ENCODE assay signal across 9 mouse cellular contexts in the genomic region with DNA sequence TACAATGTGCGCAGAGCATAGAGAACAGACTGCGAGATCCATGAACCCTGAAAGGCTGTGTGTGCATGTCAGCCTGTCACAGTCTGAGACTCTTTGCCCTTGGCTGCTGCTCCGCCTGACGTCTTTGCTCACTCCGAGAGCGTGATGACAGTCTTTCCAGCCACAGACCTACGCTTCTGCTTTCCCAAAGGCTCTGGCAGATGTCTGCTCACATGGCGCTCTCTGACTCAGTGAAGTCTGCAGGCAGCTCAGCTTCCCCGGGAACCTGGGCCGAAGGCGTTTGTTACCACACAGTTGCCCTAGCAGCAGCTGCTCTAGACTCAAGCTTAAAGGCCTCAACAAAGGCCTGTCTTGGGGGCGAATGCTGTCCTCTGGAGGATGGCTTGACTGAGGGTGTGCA. TPM values are rescaled to one million over a fixed set of nuclear protein-coding genes. Genes with fewer than 3 reads are reported as not detected.
DNase-seq lines count a peak whose midpoint lies in the region; ATAC-seq and TF ChIP-seq lines count a peak whose summit lies in the region.
"Had no signal": no experiment of that assay in that cellular context is flagged by ENCODE, and none has a peak within 500 bp of the region (broad histone marks: within the 10 kb centered on the region; RNA-seq: fewer than 3 reads in every experiment).

No protein-coding gene starts in this region.

- peak overlapping the region; percentile 65 for H3K27ac ChIP-seq in lung, postnatal 0 days (ENCODE audit: low read length)
- H3K27ac ChIP-seq in kidney, embryonic 14.5 days (ENCODE audit: low read depth, low read length): no peak overlapping the region
- H3K27ac ChIP-seq: liver, embryonic 14.5 days had no signal

- H3K4me2 ChIP-seq in lung, postnatal 0 days (replicated peaks; ENCODE audit: low read depth, low read length): no peak overlapping the region
- no peak overlapping the region for H3K4me2 ChIP-seq in kidney, embryonic 14.5 days (replicated peaks; ENCODE audit: low read depth, low read length)

- no peaks in the 10 kb centered on the region for H3K36me3 ChIP-seq in lung, postnatal 0 days (ENCODE audit: insufficient read depth, low read length)
- H3K36me3 ChIP-seq in kidney, embryonic 14.5 days (ENCODE audit: control insufficient read depth, insufficient read depth, low read length): no peaks in the 10 kb centered on the region

- H3K4me3 ChIP-seq in lung, postnatal 0 days (ENCODE audit: low read depth, low read length): no peak overlapping the region
- no peak overlapping the region for H3K4me3 ChIP-seq in kidney, embryonic 14.5 days (ENCODE audit: low read length)

- 56% methylated on average over 12 of the region's 12 CpGs for WGBS in lung, postnatal 0 days
- WGBS in kidney, embryonic 14.5 days: 66% methylated on average over 12 of the region's 12 CpGs

- peak; percentile 41 for ATAC-seq in lung, postnatal 0 days
- ATAC-seq in kidney, embryonic 14.5 days (ENCODE audit: low FRiP score, low TSS enrichment): no peak

- H3K9ac ChIP-seq in lung, postnatal 0 days (replicated peaks; ENCODE audit: low read depth): no peak overlapping the region
- H3K9ac ChIP-seq in kidney, embryonic 14.5 days (ENCODE audit: low read depth, low read length): no peak overlapping the region
- H3K9ac ChIP-seq: liver, embryonic 14.5 days had no signal

- peaks cover 14% of the 10 kb centered on the region; the same call in 1 of the 2 replicates for H3K4me1 ChIP-seq in lung, postnatal 0 days (ENCODE audit: insufficient read depth, low read depth, low read length)
- H3K4me1 ChIP-seq in kidney, embryonic 14.5 days (ENCODE audit: control insufficient read depth, insufficient read depth, low read length): 0 out of 2 replicates have a peak, but pooled peaks cover 8% of the 10 kb centered on the region

- H3K27me3 ChIP-seq in lung, postnatal 0 days (replicated peaks; ENCODE audit: insufficient read depth, low read length): no peaks in the 10 kb centered on the region
- no peaks in the 10 kb centered on the region for H3K27me3 ChIP-seq in kidney, embryonic 14.5 days (ENCODE audit: control insufficient read depth, insufficient read depth, low read length)

- H3K9me3 ChIP-seq in lung, postnatal 0 days (ENCODE audit: low read length): no peaks in the 10 kb centered on the region
- no peaks in the 10 kb centered on the region for H3K9me3 ChIP-seq in kidney, embryonic 14.5 days (ENCODE audit: control insufficient read depth, low read length)

- intact Hi-C loops in gastrocnemius, postnatal 36 days (cut with DNase I): loop anchor here (10.0 kb wide), 1 partner anchor 209 kb away; no protein-coding TSS in a partner anchor

- 0 out of 2 replicates have a peak, but pooled peaks have one; percentile 26 for TF ChIP-seq EP300 in lung, postnatal 0 days (IDR thresholded peaks at IDR 0.05)

- no peak for TF ChIP-seq CTCF in lung, postnatal 0 days (IDR thresholded peaks at IDR 0.05)

- peak; percentile 20 for DNase-seq in kidney, postnatal 10 days
- DNase-seq in kidney, adult 18-20 months: no peak
- peak; percentile 96 for DNase-seq in brain, adult 2 months (ENCODE audit: low read depth, low spot score)
- DNase-seq in gastrocnemius, postnatal 36 days: peak; percentile 28 to 42
- peak; percentile 89 for DNase-seq in layer of hippocampus, adult 11-12 months (ENCODE audit: low spot score)
- peak; percentile 84 for DNase-seq in lung, postnatal 0 days (ENCODE audit: low spot score)
- peak; percentile 28 for DNase-seq in right cerebral cortex, postnatal 4 days

RNA-seq across cellular contexts. Expression of a gene that starts 15.0 kb away (rescaled TPM):
- 10 to 100 TPM; 25.3 to 26.7 TPM for total RNA-seq in gastrocnemius, postnatal 36 days (2021)
- 58.1 and 60.6 TPM in 2 replicates for polyA plus RNA-seq in lung, postnatal 0 days (2015; fragmentation: Nextera tagmentation; extraction: Ambion mirVana)
- polyA plus RNA-seq in kidney, embryonic 14.5 days (2014; fragmentation: Nextera tagmentation; extraction: Ambion mirVana): 27.5 and 32.1 TPM in 2 replicates

RNA-seq across cellular contexts. Expression of a gene that starts 34.4 kb away (rescaled TPM):
- total RNA-seq in gastrocnemius, postnatal 36 days (2021): under 1 TPM in 1 of 2 experiments, not detected in 1; 0.05 TPM
- 1.7 and 1.9 TPM in 2 replicates for polyA plus RNA-seq in lung, postnatal 0 days (2015; fragmentation: Nextera tagmentation; extraction: Ambion mirVana)
- not detected in 2 replicates for polyA plus RNA-seq in kidney, embryonic 14.5 days (2014; fragmentation: Nextera tagmentation; extraction: Ambion mirVana)
- polyA plus RNA-seq: liver, embryonic 14.5 days had no signal

RNA-seq across cellular contexts. Expression of a gene that starts 56.2 kb away (rescaled TPM):
- 10 to 100 TPM; 13.1 to 17.2 TPM for total RNA-seq in gastrocnemius, postnatal 36 days (2021)
- 42.5 and 48.7 TPM in 2 replicates for polyA plus RNA-seq in lung, postnatal 0 days (2015; fragmentation: Nextera tagmentation; extraction: Ambion mirVana)
- 58.3 and 73.7 TPM in 2 replicates for polyA plus RNA-seq in kidney, embryonic 14.5 days (2014; fragmentation: Nextera tagmentation; extraction: Ambion mirVana)
